Mouse (Mus musculus): ENCODE results near the gene Leng1. TPM values are rescaled to one million over a fixed set of nuclear protein-coding genes. Genes with fewer than 3 reads are reported as not detected.

Leng1 gene
- 7.0 TPM for polyA plus RNA-seq (2014; fragmentation: Illumina TruSeq; extraction: RNeasy Lipid Tissue Mini Kit (QIAGEN cat#74804); ENCODE audit: low read depth, low replicate concordance)

DNA sequence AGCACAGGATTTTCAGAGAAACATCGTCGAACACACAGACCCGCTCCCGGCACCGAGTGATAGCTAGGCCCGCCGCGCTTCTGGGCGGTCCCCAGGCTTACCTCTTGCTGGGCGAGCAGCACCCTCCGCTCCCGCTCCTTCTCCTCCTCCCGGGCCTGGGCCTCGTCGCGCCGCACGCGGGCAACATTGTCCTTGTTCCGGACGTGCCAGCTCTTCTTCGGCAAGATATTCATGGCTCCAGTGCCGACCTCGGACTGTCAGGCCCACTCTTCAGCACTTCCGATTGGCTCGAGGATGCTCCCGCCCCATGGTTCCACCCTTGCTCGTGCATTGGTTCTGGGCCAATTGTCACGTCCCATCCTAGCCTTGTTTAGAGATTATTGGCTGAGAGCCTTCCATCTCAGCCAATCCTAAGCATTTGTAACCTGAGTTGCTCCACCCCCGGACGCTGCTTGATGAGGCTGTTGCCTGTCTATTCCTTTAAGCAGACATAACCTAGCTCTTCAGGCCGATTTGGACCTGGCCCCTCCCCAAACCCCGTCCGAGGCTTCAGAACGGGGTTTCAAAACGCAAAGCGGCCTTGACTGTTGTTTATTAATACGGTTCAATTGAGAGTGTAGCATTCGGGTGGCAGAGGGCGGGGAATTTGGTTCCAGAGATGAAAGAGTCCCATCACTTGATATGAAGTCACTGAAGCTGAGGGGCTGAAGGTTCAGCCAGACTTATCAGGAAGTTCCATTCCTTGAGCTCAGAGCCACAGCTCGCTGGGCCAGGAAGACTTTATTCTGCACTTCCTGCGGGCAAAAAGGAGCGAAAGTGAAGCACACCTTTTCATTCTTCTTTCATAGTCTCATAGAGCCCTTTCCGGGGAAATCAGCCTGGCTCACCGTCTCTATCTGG is at the start of gene Leng1:
TSS of gene Leng1 (minus strand) at position 626 of the 900 bp plus-strand sequence.

DNA sequence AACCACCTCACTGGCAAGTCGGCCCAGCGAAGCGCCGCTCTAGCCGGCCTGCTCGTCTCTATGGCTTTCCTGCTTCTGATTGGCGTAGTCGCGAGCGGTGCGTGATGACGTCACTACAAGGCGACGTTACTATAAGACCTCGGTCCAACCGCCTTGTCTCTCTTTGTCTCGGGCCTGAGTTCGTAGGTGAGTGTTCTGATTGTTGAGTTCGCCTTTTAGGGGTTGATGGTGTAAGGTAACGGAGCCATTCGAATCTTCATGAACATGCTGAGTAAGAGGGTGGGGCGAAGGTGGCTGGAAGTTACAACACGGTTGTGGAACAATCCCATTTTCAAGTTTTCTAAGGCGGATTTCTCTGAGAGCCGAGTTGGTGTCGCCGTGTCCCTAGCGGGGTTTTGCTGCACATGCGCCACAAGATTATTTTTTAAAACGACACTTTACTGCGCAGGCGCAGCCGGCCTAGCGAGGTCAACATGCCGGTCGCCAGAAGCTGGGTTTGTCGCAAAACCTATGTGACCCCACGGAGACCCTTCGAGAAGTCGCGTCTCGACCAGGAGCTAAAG is 38.3 kb upstream of the Leng1 start, which contains the start of gene Rps9:
TSS of gene Rps9 (plus strand) at position 115 of the 563 bp plus-strand sequence.

DNA sequence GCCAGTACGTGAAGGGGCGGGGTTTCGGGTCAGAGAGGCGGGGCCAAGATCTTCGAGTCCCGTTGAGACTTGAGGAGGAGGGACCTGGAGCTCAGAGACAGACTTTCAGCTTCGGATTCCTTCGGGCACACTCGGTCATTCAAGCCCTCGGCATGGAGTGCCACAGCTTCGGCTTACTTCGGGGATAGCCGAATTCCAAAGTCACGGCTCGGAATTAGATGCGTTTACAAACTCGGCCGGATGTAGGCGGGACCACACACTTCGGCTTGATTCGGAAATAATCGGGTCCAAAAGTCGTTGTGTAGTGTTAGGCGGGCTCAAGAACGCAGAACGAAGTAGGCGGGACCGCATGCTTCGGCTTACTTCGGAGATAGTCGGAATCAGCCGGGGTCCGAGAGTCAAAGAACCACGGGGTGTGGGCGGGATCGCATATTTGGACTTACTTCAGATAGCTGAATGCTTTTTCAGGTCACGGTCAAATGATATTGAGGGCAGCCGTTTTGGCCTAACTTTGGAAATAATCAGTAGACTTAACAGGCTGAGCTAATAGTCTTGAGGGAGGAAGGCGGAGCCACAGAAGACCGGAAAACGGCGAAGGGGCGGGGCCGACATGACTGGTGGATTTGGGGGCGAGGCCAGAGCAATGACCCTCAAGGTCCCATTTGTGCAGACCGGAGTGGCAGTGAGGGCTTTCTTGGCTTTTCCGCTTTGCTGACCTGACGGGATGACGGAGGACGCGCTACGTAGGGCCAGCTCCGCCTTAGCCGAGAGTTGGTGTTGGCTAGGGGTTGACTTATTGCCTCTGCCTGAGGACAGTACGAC is 27.6 kb upstream of the Leng1 start, which contains the start of gene Mboat7:
TSS of gene Mboat7 (minus strand) at position 537 of the 822 bp plus-strand sequence.

DNA sequence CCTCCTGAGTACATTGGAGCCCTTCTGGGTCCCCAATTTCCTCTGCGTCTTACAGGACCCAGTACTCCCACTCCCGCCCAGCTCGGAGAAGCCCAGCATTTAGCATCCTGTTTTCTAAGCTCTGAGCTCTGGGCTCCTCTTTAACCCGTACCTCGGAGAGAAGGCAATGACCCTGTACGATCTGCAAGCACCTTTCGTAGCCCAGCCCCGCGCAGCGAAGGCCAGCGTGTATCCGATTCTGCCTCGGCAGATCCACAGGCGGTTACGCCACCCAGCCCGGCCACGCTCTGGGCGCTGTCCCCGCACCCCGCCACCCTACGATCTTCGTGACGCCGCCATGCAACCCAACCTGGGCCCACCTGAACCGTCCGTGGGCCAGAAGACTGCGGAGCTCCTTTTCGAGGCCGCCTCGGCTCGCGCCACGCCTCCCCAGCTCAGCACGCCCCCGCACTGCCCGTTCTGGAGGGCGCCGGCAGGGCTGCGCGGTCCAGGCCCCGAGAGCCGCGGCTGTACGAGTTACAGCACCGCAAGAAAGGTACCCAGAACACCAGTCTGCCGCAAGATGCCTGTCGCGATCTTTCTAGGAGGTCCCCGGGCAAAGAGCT is 26.8 kb upstream of the Leng1 start, which contains the start of gene Tsen34:
TSS of gene Tsen34 (plus strand) at position 482 of the 605 bp plus-strand sequence.

DNA sequence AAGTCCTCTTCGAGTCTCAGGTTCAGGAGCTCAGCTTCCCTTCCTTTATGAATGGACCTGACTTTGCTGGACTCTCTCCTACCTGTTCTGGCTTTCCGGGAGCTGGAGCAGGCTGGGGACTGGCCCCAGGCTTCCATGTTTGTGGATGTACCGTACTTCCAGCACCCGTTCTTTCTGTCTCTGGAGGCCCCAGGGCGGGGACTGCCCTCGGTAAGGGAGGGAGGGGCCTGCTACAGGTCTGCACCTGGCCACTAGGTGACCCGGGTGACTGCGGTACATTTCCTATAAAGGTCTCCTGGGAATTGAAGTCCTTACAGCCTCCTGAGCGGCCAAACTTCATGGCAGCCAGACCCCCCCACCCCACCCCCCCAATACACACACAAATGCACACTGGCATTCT is 11.7 kb upstream of the Leng1 start, which contains the start of gene Tmc4:
TSS of gene Tmc4 (minus strand) at position 212 of the 400 bp plus-strand sequence.

DNA sequence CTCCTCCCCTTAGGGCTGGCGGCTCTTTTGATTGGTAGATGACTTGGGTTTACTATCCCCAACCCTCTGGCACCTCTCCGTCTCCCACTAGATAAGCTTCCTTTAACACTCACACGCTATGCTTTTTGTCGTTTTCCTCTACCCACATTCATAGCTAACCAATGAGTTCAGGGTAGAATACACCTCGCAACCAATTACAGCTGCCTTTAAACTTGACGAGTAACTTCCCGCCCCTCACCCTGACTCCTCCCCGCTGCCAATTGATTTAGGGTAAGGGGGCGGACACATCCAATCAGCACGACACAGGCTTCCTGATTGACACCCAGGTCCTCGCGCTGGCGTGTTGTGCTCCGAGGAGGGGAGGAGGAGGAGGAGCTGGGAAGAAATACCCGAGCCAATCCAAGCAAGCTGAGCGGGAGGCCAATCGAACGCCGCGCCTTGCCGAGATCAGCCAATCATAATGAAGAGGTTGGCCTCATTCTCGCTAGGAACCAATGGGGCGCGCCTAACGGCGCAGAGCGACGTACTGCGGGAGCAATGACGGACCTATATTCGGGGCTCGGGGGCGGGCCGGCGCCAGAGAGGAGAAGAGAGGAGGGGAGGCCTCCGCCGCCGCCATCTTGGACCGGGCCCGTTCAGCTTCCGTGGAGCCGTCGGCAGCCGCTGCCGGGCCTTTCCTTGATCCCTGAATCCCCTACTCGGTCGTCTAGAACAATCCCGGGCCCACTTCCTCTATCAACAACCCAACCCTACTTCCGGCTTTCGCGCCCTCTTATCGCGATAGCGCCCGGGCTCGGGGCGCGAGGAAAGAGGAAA is 20.8 kb downstream of the Leng1 start, which contains the start of gene Cnot3:
TSS of gene Cnot3 (plus strand) at position 597 of the 816 bp plus-strand sequence.

DNA sequence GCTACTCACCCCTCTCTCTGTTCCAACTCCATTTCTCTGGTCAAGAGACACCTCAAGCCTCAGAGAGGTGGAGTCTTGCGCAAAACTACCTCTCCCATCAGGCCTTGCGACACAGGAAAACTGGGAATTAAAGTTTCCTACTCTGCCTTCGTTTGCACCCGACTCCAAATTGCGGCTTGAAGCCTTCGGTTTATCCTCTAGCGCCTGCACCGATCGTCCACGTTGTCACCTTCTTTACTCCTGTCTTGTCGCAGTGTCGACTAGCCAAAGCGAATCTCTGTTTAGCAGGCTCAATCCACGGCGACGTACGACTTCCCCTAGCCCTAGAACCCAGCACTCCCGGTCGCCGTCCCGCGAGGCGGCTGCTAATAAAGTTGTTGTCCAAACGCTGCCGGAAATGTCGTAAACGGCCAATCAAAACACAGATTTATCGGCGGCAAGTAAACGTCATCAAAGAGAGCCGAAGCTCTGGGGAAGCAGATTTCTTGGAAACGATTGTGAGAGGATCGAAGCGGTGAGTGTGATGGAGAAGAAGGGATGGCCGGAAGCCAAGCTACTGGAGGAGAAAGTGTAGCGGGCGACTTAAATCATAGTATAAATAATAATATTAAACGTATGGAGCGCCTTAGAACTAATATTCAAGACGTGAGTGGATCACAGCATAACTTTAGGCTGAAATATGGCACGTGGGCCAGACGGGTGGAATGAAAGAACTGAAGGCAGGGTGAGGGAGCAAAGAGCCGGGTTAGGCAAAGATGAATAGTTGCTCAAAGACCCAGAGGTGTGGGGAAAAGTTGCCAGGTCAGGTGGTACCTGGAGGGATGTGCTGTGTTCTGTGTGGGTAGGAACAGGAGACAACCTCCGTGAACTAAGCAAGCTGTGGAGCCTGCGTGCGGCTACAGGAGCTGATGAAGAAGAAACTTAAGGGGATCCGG is 35.8 kb downstream of the Leng1 start, which contains the start of the genes Tfpt and Prpf31:
TSS of gene Tfpt (minus strand) at position 387 of the 935 bp plus-strand sequence.
TSS of gene Prpf31 (plus strand) at position 443 of the 935 bp plus-strand sequence.

DNA sequence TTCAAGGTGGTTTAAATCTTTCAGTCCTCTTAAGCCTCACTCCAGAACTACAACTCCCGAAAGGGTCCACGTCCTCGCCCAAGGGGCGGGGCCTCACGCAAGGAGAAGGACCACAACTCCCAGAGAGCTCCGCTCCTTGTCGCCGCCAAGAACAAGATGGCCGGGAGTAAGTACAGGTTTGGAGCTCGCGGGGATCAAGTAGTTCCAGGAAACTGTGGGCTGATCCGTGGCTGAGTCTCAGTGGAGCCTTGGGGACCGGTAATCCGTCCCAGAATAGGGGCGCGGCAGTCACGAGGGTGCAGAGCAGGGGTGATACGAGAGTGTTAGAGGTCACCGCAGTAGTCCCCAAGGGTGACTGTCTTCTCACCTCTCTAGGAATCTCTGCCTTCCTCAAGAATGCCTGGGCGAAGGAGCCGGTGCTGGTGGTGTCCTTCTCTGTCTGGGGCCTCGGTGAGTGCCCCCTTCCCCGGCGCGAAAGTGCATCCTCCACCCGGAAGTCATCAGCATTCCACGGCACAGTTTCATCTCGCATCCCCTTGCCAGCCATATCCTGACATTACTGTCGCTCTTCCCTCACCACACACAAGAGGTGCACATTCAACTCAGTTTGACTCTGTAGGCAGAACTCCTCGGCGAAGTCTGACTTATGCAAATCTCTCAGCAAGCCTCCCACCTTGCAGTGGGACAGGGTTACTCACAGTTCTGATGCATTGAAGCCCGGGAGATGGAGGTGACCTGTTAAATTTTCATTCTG is 48.2 kb downstream of the Leng1 start, which contains the start of gene Ndufa3:
TSS of gene Ndufa3 (plus strand) at position 132 of the 754 bp plus-strand sequence.

DNA sequence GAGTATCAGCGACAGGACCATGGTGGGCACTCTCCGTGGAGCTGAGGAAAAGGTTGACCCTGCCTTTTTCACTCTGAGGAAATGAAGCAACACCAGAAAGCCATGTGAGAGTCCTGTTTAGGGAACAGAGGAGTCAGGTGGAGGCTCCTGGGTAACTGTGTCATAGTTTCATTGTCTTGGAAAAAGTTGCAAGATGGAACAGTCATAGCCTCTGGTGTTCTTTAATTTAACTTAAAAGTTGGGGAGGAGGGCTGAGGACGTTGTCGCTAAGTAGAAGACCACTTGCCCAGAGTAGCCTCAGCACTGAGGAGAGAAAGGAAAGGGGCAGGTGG is 49.6 kb downstream of the Leng1 start, which contains the start of gene Oscar:
TSS of gene Oscar (minus strand) at position 101 of the 332 bp plus-strand sequence.

Other genes starting within 250 kb of the Leng1 start
- not detected for gene Cacng6, start 241.6 kb downstream of the Leng1 start, polyA plus RNA-seq (2014; fragmentation: Illumina TruSeq; extraction: RNeasy Lipid Tissue Mini Kit (QIAGEN cat#74804); ENCODE audit: low read depth, low replicate concordance)
- gene Tarm1, start 163.2 kb downstream of the Leng1 start, polyA plus RNA-seq (2014; fragmentation: Illumina TruSeq; extraction: RNeasy Lipid Tissue Mini Kit (QIAGEN cat#74804); ENCODE audit: low read depth, low replicate concordance), result 1.9 TPM
- gene Oscar, start 49.7 kb downstream of the Leng1 start, polyA plus RNA-seq (2014; fragmentation: Illumina TruSeq; extraction: RNeasy Lipid Tissue Mini Kit (QIAGEN cat#74804); ENCODE audit: low read depth, low replicate concordance), result not detected
- gene Ndufa3, start 48.5 kb downstream of the Leng1 start, polyA plus RNA-seq (2014; fragmentation: Illumina TruSeq; extraction: RNeasy Lipid Tissue Mini Kit (QIAGEN cat#74804); ENCODE audit: low read depth, low replicate concordance), result 32.4 TPM
- not detected for gene Tfpt, start 35.9 kb downstream of the Leng1 start, polyA plus RNA-seq (2014; fragmentation: Illumina TruSeq; extraction: RNeasy Lipid Tissue Mini Kit (QIAGEN cat#74804); ENCODE audit: low read depth, low replicate concordance)
- 20.0 TPM for gene Prpf31, start 35.9 kb downstream of the Leng1 start, polyA plus RNA-seq (2014; fragmentation: Illumina TruSeq; extraction: RNeasy Lipid Tissue Mini Kit (QIAGEN cat#74804); ENCODE audit: low read depth, low replicate concordance)
- 5.7 TPM for gene Cnot3, start 20.6 kb downstream of the Leng1 start, polyA plus RNA-seq (2014; fragmentation: Illumina TruSeq; extraction: RNeasy Lipid Tissue Mini Kit (QIAGEN cat#74804); ENCODE audit: low read depth, low replicate concordance)
- gene Tmc4, start 11.7 kb upstream of the Leng1 start, polyA plus RNA-seq (2014; fragmentation: Illumina TruSeq; extraction: RNeasy Lipid Tissue Mini Kit (QIAGEN cat#74804); ENCODE audit: low read depth, low replicate concordance), result 16.7 TPM
- gene Tsen34, start 27.0 kb upstream of the Leng1 start, polyA plus RNA-seq (2014; fragmentation: Illumina TruSeq; extraction: RNeasy Lipid Tissue Mini Kit (QIAGEN cat#74804); ENCODE audit: low read depth, low replicate concordance), result 4.3 TPM
- gene Mboat7, start 27.7 kb upstream of the Leng1 start, polyA plus RNA-seq (2014; fragmentation: Illumina TruSeq; extraction: RNeasy Lipid Tissue Mini Kit (QIAGEN cat#74804); ENCODE audit: low read depth, low replicate concordance), result 36.5 TPM
- 7.2 TPM for gene Rps9, start 38.2 kb upstream of the Leng1 start, polyA plus RNA-seq (2014; fragmentation: Illumina TruSeq; extraction: RNeasy Lipid Tissue Mini Kit (QIAGEN cat#74804); ENCODE audit: low read depth, low replicate concordance)
- gene Pirb, start 54.6 kb upstream of the Leng1 start, polyA plus RNA-seq (2014; fragmentation: Illumina TruSeq; extraction: RNeasy Lipid Tissue Mini Kit (QIAGEN cat#74804); ENCODE audit: low read depth, low replicate concordance), result 0.97 TPM
- not detected for gene Gm15448, start 159.8 kb upstream of the Leng1 start, polyA plus RNA-seq (2014; fragmentation: Illumina TruSeq; extraction: RNeasy Lipid Tissue Mini Kit (QIAGEN cat#74804); ENCODE audit: low read depth, low replicate concordance)
- 0.20 TPM for gene Pira2, start 179.2 kb upstream of the Leng1 start, polyA plus RNA-seq (2014; fragmentation: Illumina TruSeq; extraction: RNeasy Lipid Tissue Mini Kit (QIAGEN cat#74804); ENCODE audit: low read depth, low replicate concordance)
- gene Gm14548, start 232.3 kb upstream of the Leng1 start, polyA plus RNA-seq (2014; fragmentation: Illumina TruSeq; extraction: RNeasy Lipid Tissue Mini Kit (QIAGEN cat#74804); ENCODE audit: low read depth, low replicate concordance), result not detected
- gene Lilra6, start 249.7 kb upstream of the Leng1 start, polyA plus RNA-seq (2014; fragmentation: Illumina TruSeq; extraction: RNeasy Lipid Tissue Mini Kit (QIAGEN cat#74804); ENCODE audit: low read depth, low replicate concordance), result not detected

All from kidney, adult 10 weeks (tissue).